Mouse (Mus musculus) limb, embryonic 12.5 days (tissue): ENCODE measurements around the gene Adcy9. TPM values are rescaled to one million over a fixed set of nuclear protein-coding genes. Genes with fewer than 3 reads are reported as not detected.
A peak's percentile ranks its signal among the peaks of the same experiment; 100 is the strongest.

Experiments used
- ATAC-seq: fragments of 200-750 bp; cut with Nextera tagmentation; 2 replicates; pipeline ENCODE4 v1.8.0; 2017; ENCODE audit warnings: low read depth, moderate TSS enrichment; ENCODE audit not compliant: insufficient number of reproducible peaks, insufficient read depth, low FRiP score, low TSS enrichment
- H3K27ac ChIP-seq: fragments of 300-500 bp; sonication (generic); 2 replicates; pipeline ENCODE4 v1.5.1; 2016; ENCODE audit warnings: mild to moderate bottlenecking, moderate library complexity
- H3K27me3 ChIP-seq: fragments of 300-500 bp; sonication (generic); 2 replicates; pipeline ENCODE4 v1.6.1; 2016; ENCODE audit warnings: mild to moderate bottlenecking, moderate library complexity
- H3K36me3 ChIP-seq: fragments of 300-500 bp; sonication (generic); 2 replicates; pipeline ENCODE4 v1.6.1; 2016; ENCODE audit warnings: mild to moderate bottlenecking, moderate library complexity
- H3K4me1 ChIP-seq: fragments of 300-500 bp; sonication (generic); replicated peaks from 2 replicates; pipeline ENCODE4 v1.6.1; 2016
- H3K4me2 ChIP-seq: fragments of 300-500 bp; sonication (generic); 2 replicates; pipeline ENCODE4 v1.6.1; 2016; ENCODE audit warnings: mild to moderate bottlenecking, moderate library complexity
- H3K4me3 ChIP-seq: fragments of 300-500 bp; sonication (generic); replicated peaks from 2 replicates; pipeline ENCODE4 v1.5.1; 2016; ENCODE audit warnings: mild to moderate bottlenecking
- H3K9ac ChIP-seq: fragments of 300-500 bp; sonication (generic); replicated peaks from 2 replicates; pipeline ENCODE4 v1.6.1; 2016; ENCODE audit warnings: mild to moderate bottlenecking, moderate library complexity
- H3K9me3 ChIP-seq: fragments of 300-500 bp; sonication (generic); 2 replicates; pipeline ENCODE4 v1.6.1; 2016; ENCODE audit warnings: mild to moderate bottlenecking, moderate library complexity
- whole genome bisulfite sequencing: fragments of 180-500 bp; shearing (Covaris S2); methylation state at CpG from one replicate; pipeline ENCODE4 v1.1.7; 2016; 5-methylcytosine and 5-hydroxymethylcytosine counted together
- polyA plus RNA-seq: library from polyadenylated mRNA; unstranded; fragments of >200 nt; fragmentation: Nextera tagmentation; extraction: Ambion mirVana; gene quantifications from 2 replicates; pipeline ENCODE4 v1.2.1, GENCODE M21; 2016

Adcy9 gene
- polyA plus RNA-seq, 1 experiment from 2014 or later, result 1.6 TPM

- Histone ChIP-seq H3K27me3 (no peaks in the 10 kb centered on the region), H3K4me3 (no peak overlapping the region), H3K36me3 (no peaks in the 10 kb centered on the region), H3K27ac (no peak overlapping the region), H3K4me2 (no peak overlapping the region), H3K9me3 (no peaks in the 10 kb centered on the region), H3K9ac (no peak overlapping the region), H3K4me1 (no peaks in the 10 kb centered on the region)
- WGBS, result 80% methylated on average over 1 of the region's 1 CpGs
- ATAC-seq, result no peak
Observed at GRCm38 (mm10) chr16:4378788-4379187, 41.5 kb downstream of the Adcy9 start.

DNA sequence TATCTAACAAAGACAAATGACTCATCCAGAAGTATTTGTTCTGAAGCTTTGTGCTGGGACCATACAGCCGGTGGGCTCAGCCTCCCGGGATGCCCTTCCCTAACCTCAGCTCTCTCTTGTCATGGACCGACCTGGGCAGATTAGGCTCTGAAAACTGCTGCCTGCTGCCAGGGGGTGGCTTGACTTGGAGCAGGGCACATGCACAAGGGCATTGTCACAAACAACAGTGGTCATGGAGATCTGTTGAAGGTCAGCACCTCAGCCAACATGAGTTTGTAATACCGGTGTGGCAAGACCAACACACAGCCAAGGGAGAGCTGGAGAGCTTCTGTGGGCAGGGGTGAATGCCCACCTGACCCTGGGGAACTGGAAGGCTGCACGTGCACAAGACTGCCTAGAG lies 42.7 kb downstream of the Adcy9 start:
- no peak for ATAC-seq
- Histone ChIP-seq H3K36me3 (no peaks in the 10 kb centered on the region), H3K4me3 (no peak overlapping the region), H3K9ac (no peak overlapping the region), H3K4me2 (no peak overlapping the region), H3K27me3 (no peaks in the 10 kb centered on the region), H3K4me1 (no peaks in the 10 kb centered on the region), H3K27ac (no peak overlapping the region), H3K9me3 (no peaks in the 10 kb centered on the region)
- WGBS, result 77% methylated on average over 5 of the region's 5 CpGs

GRCm38 (mm10) chr16:4374780-4375380 lies 45.4 kb downstream of the Adcy9 start:
- Histone ChIP-seq H3K36me3 (no peaks in the 10 kb centered on the region), H3K9me3 (no peaks in the 10 kb centered on the region), H3K4me3 (no peak overlapping the region), H3K4me2 (no peak overlapping the region), H3K27me3 (no peaks in the 10 kb centered on the region), H3K9ac (no peak overlapping the region), H3K27ac (no peak overlapping the region), H3K4me1 (no peaks in the 10 kb centered on the region)
- WGBS, result 84% methylated on average over 7 of the region's 7 CpGs
- no peak for ATAC-seq

DNA sequence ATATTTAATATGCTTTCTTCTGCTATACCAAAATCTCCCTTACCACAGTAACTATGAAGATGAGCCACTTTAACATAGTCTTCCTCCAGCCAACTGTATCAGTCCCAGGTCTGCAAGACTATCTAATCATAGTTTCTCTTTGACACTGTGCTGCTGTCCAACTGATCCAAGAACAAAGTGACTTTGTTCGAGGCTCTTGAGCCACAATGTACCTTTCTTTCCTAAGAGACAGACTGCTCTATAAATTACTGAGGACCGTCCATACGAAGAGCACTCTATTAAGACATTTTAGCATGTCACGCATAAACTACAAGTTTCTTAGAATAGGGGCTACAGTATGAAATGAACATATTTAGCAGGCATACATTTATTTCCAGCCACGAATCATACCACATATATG lies 46.0 kb downstream of the Adcy9 start:
- H3K4me1 ChIP-seq, result no peaks in the 10 kb centered on the region
- WGBS, result 82% methylated on average over 5 of the region's 5 CpGs
- no peak overlapping the region for H3K9ac ChIP-seq
- no peaks in the 10 kb centered on the region for H3K36me3 ChIP-seq
- no peak overlapping the region for H3K4me3 ChIP-seq
- ATAC-seq, result no peak
- no peaks in the 10 kb centered on the region for H3K9me3 ChIP-seq
- no peaks in the 10 kb centered on the region for H3K27me3 ChIP-seq
- no peak overlapping the region for H3K27ac ChIP-seq
- H3K4me2 ChIP-seq, result no peak overlapping the region

DNA sequence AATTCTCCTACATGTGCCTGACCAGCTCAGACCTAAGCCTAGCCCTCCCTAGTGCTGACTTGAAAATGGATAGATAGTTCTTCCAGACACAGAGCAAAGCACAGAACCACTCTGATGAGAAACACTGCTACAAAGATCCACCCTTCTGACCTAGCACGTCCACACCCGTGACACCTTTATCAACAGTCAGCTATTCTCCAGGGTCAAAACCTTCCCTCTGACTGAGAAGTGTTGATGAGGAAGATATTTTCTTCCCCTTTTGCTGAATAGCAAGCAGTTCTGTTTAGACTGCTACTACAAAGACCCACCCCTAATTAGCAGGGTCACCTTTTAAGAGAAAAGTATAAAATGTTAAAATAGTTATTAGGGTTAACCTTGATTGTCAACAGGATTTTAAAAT lies 49.3 kb downstream of the Adcy9 start:
- ATAC-seq, result no peak
- H3K9me3 ChIP-seq, result no peaks in the 10 kb centered on the region

GRCm38 (mm10) chr16:4370141-4370541 lies 50.2 kb downstream of the Adcy9 start:
- WGBS, result 82% methylated on average over 10 of the region's 10 CpGs
- no peak overlapping the region for H3K4me3 ChIP-seq
- no peaks in the 10 kb centered on the region for H3K36me3 ChIP-seq
- no peak overlapping the region for H3K9ac ChIP-seq
- no peak for ATAC-seq
- no peak overlapping the region for H3K27ac ChIP-seq
- no peak overlapping the region for H3K4me2 ChIP-seq
- no peaks in the 10 kb centered on the region for H3K27me3 ChIP-seq
- H3K4me1 ChIP-seq, result peaks cover 8% of the 10 kb centered on the region
- H3K9me3 ChIP-seq, result no peaks in the 10 kb centered on the region

More for the DNA sequence above, 49.3 kb downstream of the Adcy9 start:
- Histone ChIP-seq H3K9ac (no peak overlapping the region), H3K36me3 (no peaks in the 10 kb centered on the region), H3K4me3 (no peak overlapping the region), H3K4me2 (no peak overlapping the region), H3K27ac (no peak overlapping the region), H3K27me3 (no peaks in the 10 kb centered on the region), H3K4me1 (peaks cover 8% of the 10 kb centered on the region)
- 87% methylated on average over 2 of the region's 2 CpGs for WGBS

- no peak overlapping the region for H3K27ac ChIP-seq
- WGBS, result 63% methylated on average over 3 of the region's 3 CpGs
- H3K4me1 ChIP-seq, result peaks cover 17% of the 10 kb centered on the region
- no peak overlapping the region for H3K9ac ChIP-seq
- H3K4me3 ChIP-seq, result no peak overlapping the region
- H3K36me3 ChIP-seq, result no peaks in the 10 kb centered on the region
- no peak overlapping the region for H3K4me2 ChIP-seq
- ATAC-seq, result no peak
- H3K9me3 ChIP-seq, result no peaks in the 10 kb centered on the region
- no peaks in the 10 kb centered on the region for H3K27me3 ChIP-seq
Observed at GRCm38 (mm10) chr16:4367930-4368329, 52.4 kb downstream of the Adcy9 start.

DNA sequence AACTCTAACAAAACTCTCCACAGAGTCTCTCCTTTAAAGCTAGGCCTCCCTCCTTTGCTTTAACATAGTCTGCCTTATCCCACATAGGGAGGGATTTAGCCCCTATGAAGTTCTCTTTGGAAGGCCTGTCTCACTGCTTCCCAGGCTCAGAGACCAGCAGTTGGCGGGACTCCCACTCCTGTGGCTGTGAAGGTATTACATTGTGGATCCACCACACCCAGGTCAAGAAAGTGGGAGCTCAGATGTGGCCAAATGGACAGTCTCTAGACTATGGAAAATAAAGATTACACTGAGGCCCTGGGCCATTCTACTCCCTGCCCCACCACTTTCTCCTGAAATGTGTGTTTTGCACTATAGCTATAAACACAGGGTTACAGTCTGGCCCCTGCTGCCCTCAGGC lies 53.0 kb downstream of the Adcy9 start:
- H3K4me2 ChIP-seq, result no peak overlapping the region
- H3K4me1 ChIP-seq, result peaks cover 17% of the 10 kb centered on the region
- H3K27me3 ChIP-seq, result no peaks in the 10 kb centered on the region
- no peak overlapping the region for H3K4me3 ChIP-seq
- ATAC-seq, result no peak
- H3K9ac ChIP-seq, result no peak overlapping the region
- no peaks in the 10 kb centered on the region for H3K36me3 ChIP-seq
- H3K27ac ChIP-seq, result no peak overlapping the region
- WGBS, result 83% methylated on average over 1 of the region's 1 CpGs
- H3K9me3 ChIP-seq, result no peaks in the 10 kb centered on the region

DNA sequence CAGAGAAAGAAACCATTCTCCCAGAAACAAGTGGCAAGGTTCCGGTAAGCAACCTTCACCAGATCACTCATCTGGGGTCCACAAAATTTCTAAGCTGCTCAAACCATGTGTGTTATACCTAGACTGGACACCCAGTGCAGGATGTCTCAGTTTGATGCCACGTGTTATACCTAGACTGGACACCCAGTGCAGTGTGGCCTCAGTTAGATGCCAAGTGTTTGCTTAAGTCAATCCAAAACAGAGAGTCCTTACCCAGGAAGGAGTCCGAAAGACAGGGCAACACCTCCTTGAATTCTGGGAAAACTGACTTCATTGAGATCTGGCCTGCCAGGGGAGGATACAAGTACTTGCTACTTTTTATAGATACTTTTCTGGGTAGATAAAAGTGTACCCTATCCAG lies 53.6 kb downstream of the Adcy9 start:
- ATAC-seq, result no peak
- H3K4me2 ChIP-seq, result no peak overlapping the region
- peaks cover 17% of the 10 kb centered on the region for H3K4me1 ChIP-seq
- no peaks in the 10 kb centered on the region for H3K27me3 ChIP-seq
- H3K4me3 ChIP-seq, result no peak overlapping the region
- no peak overlapping the region for H3K27ac ChIP-seq
- H3K9me3 ChIP-seq, result no peaks in the 10 kb centered on the region
- WGBS, result 87% methylated on average over 3 of the region's 3 CpGs
- H3K9ac ChIP-seq, result no peak overlapping the region
- no peaks in the 10 kb centered on the region for H3K36me3 ChIP-seq

DNA sequence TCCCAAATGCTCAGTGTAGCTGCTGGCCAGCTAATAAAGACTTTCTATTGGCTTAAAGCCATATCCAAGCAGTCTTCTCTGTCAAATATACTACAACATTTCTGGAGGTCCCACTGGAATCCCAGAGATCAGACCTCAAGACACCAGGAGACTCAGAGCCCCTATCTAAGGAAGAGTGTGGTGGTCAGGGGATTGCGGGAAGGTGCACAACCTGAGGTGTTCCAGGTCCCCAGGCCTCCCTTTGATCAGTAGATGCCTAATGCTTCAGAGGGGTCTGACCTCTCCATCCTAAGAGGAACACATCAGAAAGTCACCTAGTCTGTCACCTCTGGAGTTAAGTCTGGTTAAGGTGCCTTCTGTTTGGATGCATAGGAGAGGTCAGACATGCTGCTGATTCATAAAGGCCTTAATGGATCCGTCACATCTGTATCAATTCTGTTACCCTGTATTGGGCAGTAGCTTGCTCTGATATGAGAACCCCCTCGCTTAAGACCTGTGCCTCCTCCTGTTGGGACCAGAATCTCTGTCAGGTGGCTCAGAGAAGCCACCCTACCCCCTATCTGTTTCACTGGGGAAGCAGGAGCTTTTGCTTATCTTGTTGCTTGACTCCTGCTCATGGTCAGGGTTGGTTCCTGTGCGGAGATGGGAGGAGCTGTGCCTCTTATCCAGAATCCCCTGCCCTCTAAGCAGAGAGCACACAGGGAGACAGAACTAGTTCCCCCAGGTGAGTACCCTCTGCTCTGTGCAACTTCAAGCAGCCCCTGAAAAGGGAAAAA lies 56.8 kb downstream of the Adcy9 start:
- Histone ChIP-seq H3K27ac (peak overlapping the region; percentile 75), H3K4me2 (no peak overlapping the region), H3K4me1 (peaks cover 17% of the 10 kb centered on the region), H3K9me3 (no peaks in the 10 kb centered on the region), H3K36me3 (no peaks in the 10 kb centered on the region), H3K27me3 (no peaks in the 10 kb centered on the region), H3K4me3 (no peak overlapping the region), H3K9ac (no peak overlapping the region)
- WGBS, result 87% methylated on average over 4 of the region's 4 CpGs
- ATAC-seq, result no peak; the same call in 1 of the 2 replicates

GRCm38 (mm10) chr16:4355260-4356043 lies 64.8 kb downstream of the Adcy9 start:
- WGBS, result 59% methylated on average over 4 of the region's 4 CpGs
- Histone ChIP-seq H3K4me1 (no peaks in the 10 kb centered on the region), H3K4me3 (no peak overlapping the region), H3K27ac (no peak overlapping the region), H3K9me3 (no peaks in the 10 kb centered on the region), H3K4me2 (no peak overlapping the region), H3K9ac (no peak overlapping the region), H3K27me3 (no peaks in the 10 kb centered on the region), H3K36me3 (no peaks in the 10 kb centered on the region)
- no peak for ATAC-seq
